ENCODE assay signal across 30 mouse cellular contexts in the genomic region with DNA sequence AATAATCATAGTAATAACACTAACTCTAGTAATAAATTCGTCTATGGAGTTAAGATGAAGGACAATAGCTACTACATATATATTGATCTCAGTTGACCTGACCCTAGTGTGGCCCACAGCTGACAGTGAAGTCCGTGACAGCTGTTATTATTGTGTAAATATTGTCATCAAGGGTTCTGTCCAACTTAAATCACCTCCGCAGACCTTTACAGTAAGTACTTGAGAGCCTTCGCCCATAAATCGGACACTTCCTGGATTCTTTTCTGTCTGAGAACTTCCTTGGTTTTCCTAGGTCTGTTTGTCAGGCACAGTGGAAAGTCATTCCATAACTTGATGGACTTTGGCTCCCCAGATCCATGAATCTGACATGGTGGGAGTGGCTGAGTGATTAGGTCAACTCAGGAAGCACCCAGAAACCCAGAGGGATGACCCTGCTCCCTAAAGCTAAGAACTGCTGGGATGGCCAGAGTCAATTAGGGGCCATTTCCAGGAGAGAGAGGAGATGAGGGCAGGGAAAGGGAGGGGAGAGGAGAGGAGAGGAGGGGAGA. TPM values are rescaled to one million over a fixed set of nuclear protein-coding genes. Genes with fewer than 3 reads are reported as not detected.
"Had no signal": no experiment of that assay in that cellular context is flagged by ENCODE, and none has a peak within 500 bp of the region (broad histone marks: within the 10 kb centered on the region; RNA-seq: fewer than 3 reads in every experiment).

No protein-coding gene starts in this region.

- H3K36me3 ChIP-seq: heart, embryonic 10.5 days; heart, embryonic 12.5 days; hindbrain, embryonic 10.5 days; hindbrain, embryonic 12.5 days; kidney, embryonic 15.5 days; limb, embryonic 10.5 days; limb, embryonic 12.5 days; liver, embryonic 13.5 days had no signal

- ATAC-seq: hindbrain, embryonic 16.5 days; inflammation-experienced regulatory T-cells, adult 6 months had no signal

- DNase-seq: gastrocnemius, postnatal 14 days; heart, adult 18-20 months; heart, postnatal 10 days; heart, postnatal 4 days; kidney, adult 11 months; kidney, adult 2 months; kidney, adult 9 months; kidney, postnatal 14 days; kidney, postnatal 36 days; liver; liver, embryonic 13.5 days had no signal

- H3K9me3 ChIP-seq: heart, embryonic 10.5 days; heart, embryonic 12.5 days; hindbrain, embryonic 10.5 days; hindbrain, embryonic 12.5 days; kidney, embryonic 15.5 days; limb, embryonic 10.5 days; limb, embryonic 12.5 days; liver, embryonic 13.5 days had no signal

- H3K4me1 ChIP-seq: heart, embryonic 10.5 days; heart, embryonic 12.5 days; kidney, embryonic 15.5 days; liver, embryonic 13.5 days had no signal

- H3K9ac ChIP-seq: heart, embryonic 12.5 days; hindbrain, embryonic 12.5 days; hindbrain, embryonic 14.5 days; kidney, embryonic 15.5 days; limb, embryonic 12.5 days; liver, embryonic 13.5 days had no signal

- H3K4me3 ChIP-seq: heart, embryonic 10.5 days; heart, embryonic 12.5 days; hindbrain, embryonic 10.5 days; hindbrain, embryonic 12.5 days; kidney, embryonic 15.5 days; layer of hippocampus, adult 2 months; left cerebral cortex, adult 2 months; limb, embryonic 10.5 days; limb, embryonic 12.5 days; liver, embryonic 13.5 days had no signal

- H3K27ac ChIP-seq: heart, embryonic 10.5 days; hindbrain, embryonic 10.5 days; hindbrain, embryonic 12.5 days; kidney, embryonic 15.5 days; kidney, postnatal 0 days; layer of hippocampus, adult 2 months; left cerebral cortex, adult 2 months; limb, embryonic 10.5 days; liver, embryonic 13.5 days had no signal

- H3K4me2 ChIP-seq: heart, embryonic 12.5 days; hindbrain, embryonic 12.5 days; hindbrain, embryonic 14.5 days; kidney, embryonic 15.5 days; limb, embryonic 12.5 days; liver, embryonic 11.5 days; liver, embryonic 13.5 days had no signal

RNA-seq across cellular contexts. Expression of gene Dscaml1, which starts 17.9 kb away (rescaled TPM):
- total RNA-seq: gastrocnemius, adult 18-20 months; gastrocnemius, adult 8-10 months; granulocyte monocyte progenitor cell, adult 5-6 weeks; heart, adult 8-10 months; heart, postnatal 10 days; heart, postnatal 25 days; heart, postnatal 4 days had no signal
- polyA plus RNA-seq: inflammation-experienced regulatory T-cells, adult 6 months; liver, embryonic 13.5 days had no signal
